Mouse (Mus musculus) cerebellum, adult 9-11 months (tissue): ENCODE results near the gene Myom3.

Source experiments
- DNase-seq: peaks from one replicate; pipeline ENCODE4 v3.0.0; 2022

Myom3 gene

GRCm38 (mm10) chr4:135762251-135762906 lies 2.9 kb downstream of the Myom3 start:
- DNase-seq, result no peak

- DNase-seq, result no peak
These were observed 5.2 kb downstream of the Myom3 start for GRCm38 (mm10) chr4:135764700-135765099.

- DNase-seq, result no peak
These were observed 6.2 kb downstream of the Myom3 start for GRCm38 (mm10) chr4:135765707-135766106.

GRCm38 (mm10) chr4:135766976-135767375 lies 7.5 kb downstream of the Myom3 start:
- DNase-seq, result no peak

- DNase-seq, result peak; percentile 34
These were observed 9.3 kb downstream of the Myom3 start for GRCm38 (mm10) chr4:135768572-135769526.

- no peak for DNase-seq
These were observed 11.2 kb downstream of the Myom3 start for GRCm38 (mm10) chr4:135770611-135771305.

GRCm38 (mm10) chr4:135771592-135771991 lies 12.1 kb downstream of the Myom3 start:
- DNase-seq, result no peak

- no peak for DNase-seq
These were observed 13.2 kb downstream of the Myom3 start for GRCm38 (mm10) chr4:135772671-135773070.

GRCm38 (mm10) chr4:135774496-135774895 lies 15.0 kb downstream of the Myom3 start:
- no peak for DNase-seq

GRCm38 (mm10) chr4:135776850-135777249 lies 17.3 kb downstream of the Myom3 start:
- DNase-seq, result no peak

GRCm38 (mm10) chr4:135779661-135780060 lies 20.1 kb downstream of the Myom3 start:
- no peak for DNase-seq

GRCm38 (mm10) chr4:135780255-135780654 lies 20.7 kb downstream of the Myom3 start:
- DNase-seq, result no peak

- no peak for DNase-seq
These were observed 21.8 kb downstream of the Myom3 start for GRCm38 (mm10) chr4:135781304-135781703.

GRCm38 (mm10) chr4:135786581-135786980 lies 27.1 kb downstream of the Myom3 start:
- DNase-seq, result no peak

GRCm38 (mm10) chr4:135787271-135787670 lies 27.8 kb downstream of the Myom3 start:
- no peak for DNase-seq

GRCm38 (mm10) chr4:135789135-135789534 lies 29.6 kb downstream of the Myom3 start:
- no peak for DNase-seq

- peak; percentile 20 for DNase-seq
These were observed 33.3 kb downstream of the Myom3 start for GRCm38 (mm10) chr4:135792821-135793220.

- DNase-seq, result no peak
These were observed 38.4 kb downstream of the Myom3 start for GRCm38 (mm10) chr4:135797931-135798330.

- DNase-seq, result peak; percentile 78
These were observed 42.0 kb downstream of the Myom3 start for GRCm38 (mm10) chr4:135801543-135801942.

- DNase-seq, result no peak
These were observed 43.8 kb downstream of the Myom3 start for GRCm38 (mm10) chr4:135803299-135803698.

GRCm38 (mm10) chr4:135804169-135804568 lies 44.7 kb downstream of the Myom3 start:
- DNase-seq, result no peak

GRCm38 (mm10) chr4:135814896-135815295 lies 55.4 kb downstream of the Myom3 start:
- no peak for DNase-seq

GRCm38 (mm10) chr4:135816905-135817622 lies 57.5 kb downstream of the Myom3 start:
- no peak for DNase-seq
